Mouse (Mus musculus): Measurements from ENCODE around the gene Slc22a18. TPM values are rescaled to one million over a fixed set of nuclear protein-coding genes. Genes with fewer than 3 reads are reported as not detected.
A peak's percentile ranks its signal among the peaks of the same experiment; 100 is the strongest.

Slc22a18 gene
- total and polyA plus RNA-seq, 2 experiments from 2014 or later: 0.60 TPM; not detected in 1

- Histone ChIP-seq H3K27ac (ENCODE audit: low read depth) (no peak overlapping the region), H3K27me3 (ENCODE audit: control insufficient read depth, insufficient read depth, low read length) (peaks cover 12% of the 10 kb centered on the region; the same call in 1 of the 2 replicates), H3K9me3 (replicated peaks; ENCODE audit: control insufficient read depth, low read length) (no peaks in the 10 kb centered on the region), H3K4me3 (ENCODE audit: low read depth, low read length) (peak overlapping the region; percentile 51), H3K36me3 (replicated peaks; ENCODE audit: control insufficient read depth, insufficient read depth, low read length) (no peaks in the 10 kb centered on the region), H3K9ac (replicated peaks; ENCODE audit: low read depth, low read length) (peak overlapping the region; percentile 70), H3K4me2 (ENCODE audit: low read depth, low read length) (peak overlapping the region; percentile 97), H3K4me1 (ENCODE audit: control insufficient read depth, insufficient read depth) (peaks cover 16% of the 10 kb centered on the region)
- ATAC-seq (ENCODE audit: insufficient read depth, low read depth) (peak; percentile 39), DNase-seq (ENCODE audit: low spot score) (no peak)
- 30% methylated on average over 16 of the region's 18 CpGs for WGBS
- no peak for TF ChIP-seq CTCF (IDR thresholded peaks at IDR 0.05; ENCODE audit: low read depth)
- TF ChIP-seq EP300 (IDR thresholded peaks at IDR 0.05; ENCODE audit: low read depth): no peak
These were observed 36.2 kb upstream of the Slc22a18 start for GRCm38 (mm10) chr7:143437231-143437893.

GRCm38 (mm10) chr7:143437894-143438581 is 35.5 kb upstream of the Slc22a18 start:
- TF ChIP-seq CTCF (IDR thresholded peaks at IDR 0.05; ENCODE audit: low read depth): no peak
- TF ChIP-seq EP300 (IDR thresholded peaks at IDR 0.05; ENCODE audit: low read depth): no peak
- Histone ChIP-seq H3K27ac (ENCODE audit: low read depth) (no peak overlapping the region), H3K4me1 (ENCODE audit: control insufficient read depth, insufficient read depth) (peaks cover 14% of the 10 kb centered on the region), H3K36me3 (replicated peaks; ENCODE audit: control insufficient read depth, insufficient read depth, low read length) (no peaks in the 10 kb centered on the region), H3K4me3 (ENCODE audit: low read depth, low read length) (peak overlapping the region; percentile 51), H3K9ac (replicated peaks; ENCODE audit: low read depth, low read length) (peak overlapping the region; percentile 70), H3K4me2 (ENCODE audit: low read depth, low read length) (peak overlapping the region; percentile 97), H3K9me3 (replicated peaks; ENCODE audit: control insufficient read depth, low read length) (no peaks in the 10 kb centered on the region), H3K27me3 (ENCODE audit: control insufficient read depth, insufficient read depth, low read length) (peaks cover 16% of the 10 kb centered on the region)
- DNase-seq (ENCODE audit: low spot score): no peak
- peak; percentile 45 for ATAC-seq (ENCODE audit: insufficient read depth, low read depth)
- WGBS: 4% methylated on average over 55 of the region's 63 CpGs

- DNase-seq (ENCODE audit: low spot score) (no peak), ATAC-seq (ENCODE audit: insufficient read depth, low read depth) (no peak)
- no peak overlapping the region for H3K9ac ChIP-seq (replicated peaks; ENCODE audit: low read depth, low read length)
- H3K4me1 ChIP-seq (ENCODE audit: control insufficient read depth, insufficient read depth): peaks cover 10% of the 10 kb centered on the region
- no peak overlapping the region for H3K27ac ChIP-seq (ENCODE audit: low read depth)
- H3K36me3 ChIP-seq (replicated peaks; ENCODE audit: control insufficient read depth, insufficient read depth, low read length): no peaks in the 10 kb centered on the region
- no peak overlapping the region for H3K4me2 ChIP-seq (ENCODE audit: low read depth, low read length)
- 90% methylated on average over 1 of the region's 1 CpGs for WGBS
- H3K27me3 ChIP-seq (ENCODE audit: control insufficient read depth, insufficient read depth, low read length): peaks cover 25% of the 10 kb centered on the region
- no peak overlapping the region for H3K4me3 ChIP-seq (ENCODE audit: low read depth, low read length)
- no peaks in the 10 kb centered on the region for H3K9me3 ChIP-seq (replicated peaks; ENCODE audit: control insufficient read depth, low read length)
- no peak for TF ChIP-seq EP300 (IDR thresholded peaks at IDR 0.05; ENCODE audit: low read depth)
- TF ChIP-seq CTCF (IDR thresholded peaks at IDR 0.05; ENCODE audit: low read depth): no peak
These were observed 34.6 kb upstream of the Slc22a18 start for GRCm38 (mm10) chr7:143438965-143439364.

- ATAC-seq (ENCODE audit: insufficient read depth, low read depth): no peak
- Histone ChIP-seq H3K9me3 (replicated peaks; ENCODE audit: control insufficient read depth, low read length) (no peaks in the 10 kb centered on the region), H3K27me3 (ENCODE audit: control insufficient read depth, insufficient read depth, low read length) (peaks cover 36% of the 10 kb centered on the region), H3K4me3 (ENCODE audit: low read depth, low read length) (no peak overlapping the region), H3K9ac (replicated peaks; ENCODE audit: low read depth, low read length) (no peak overlapping the region), H3K4me2 (ENCODE audit: low read depth, low read length) (no peak overlapping the region), H3K27ac (ENCODE audit: low read depth) (no peak overlapping the region), H3K4me1 (ENCODE audit: control insufficient read depth, insufficient read depth) (no peaks in the 10 kb centered on the region), H3K36me3 (replicated peaks; ENCODE audit: control insufficient read depth, insufficient read depth, low read length) (no peaks in the 10 kb centered on the region)
- no peak for DNase-seq (ENCODE audit: low spot score)
- TF ChIP-seq EP300 (IDR thresholded peaks at IDR 0.05; ENCODE audit: low read depth) (no peak), CTCF (IDR thresholded peaks at IDR 0.05; ENCODE audit: low read depth) (no peak)
- 77% methylated on average over 8 of the region's 8 CpGs for WGBS
These were observed 29.0 kb upstream of the Slc22a18 start for GRCm38 (mm10) chr7:143444580-143444954.

GRCm38 (mm10) chr7:143444955-143445648 is 28.4 kb upstream of the Slc22a18 start:
- peaks cover 36% of the 10 kb centered on the region for H3K27me3 ChIP-seq (ENCODE audit: control insufficient read depth, insufficient read depth, low read length)
- ATAC-seq (ENCODE audit: insufficient read depth, low read depth) (no peak), DNase-seq (ENCODE audit: low spot score) (no peak)
- 12% methylated on average over 55 of the region's 55 CpGs for WGBS
- H3K4me3 ChIP-seq (ENCODE audit: low read depth, low read length): peak overlapping the region; percentile 45
- H3K27ac ChIP-seq (ENCODE audit: low read depth): no peak overlapping the region
- no peaks in the 10 kb centered on the region for H3K4me1 ChIP-seq (ENCODE audit: control insufficient read depth, insufficient read depth)
- H3K36me3 ChIP-seq (replicated peaks; ENCODE audit: control insufficient read depth, insufficient read depth, low read length): no peaks in the 10 kb centered on the region
- TF ChIP-seq CTCF (IDR thresholded peaks at IDR 0.05; ENCODE audit: low read depth): no peak
- TF ChIP-seq EP300 (IDR thresholded peaks at IDR 0.05; ENCODE audit: low read depth): no peak
- no peaks in the 10 kb centered on the region for H3K9me3 ChIP-seq (replicated peaks; ENCODE audit: control insufficient read depth, low read length)
- H3K4me2 ChIP-seq (ENCODE audit: low read depth, low read length): peak overlapping the region; percentile 70
- H3K9ac ChIP-seq (replicated peaks; ENCODE audit: low read depth, low read length): peak overlapping the region; percentile 40; the same call in 1 of the 2 replicates
